Mouse (Mus musculus): ENCODE measurements around the gene Preb. TPM values are rescaled to one million over a fixed set of nuclear protein-coding genes. Genes with fewer than 3 reads are reported as not detected.

The Preb gene
- polyA plus RNA-seq (2014; fragmentation: Nextera tagmentation; extraction: Ambion mirVana): 82.6 and 94.7 TPM in 2 replicates

- peak; percentile 96 for ATAC-seq (ENCODE audit: low FRiP score, low TSS enrichment)
- Histone ChIP-seq H3K9me3 (ENCODE audit: control insufficient read depth, low read length) (no peaks in the 10 kb centered on the region), H3K9ac (replicated peaks; ENCODE audit: low read length) (peak within 1 kb of the TSS; percentile 84), H3K4me3 (replicated peaks; ENCODE audit: low read depth, low read length) (peak within 1 kb of the TSS; percentile 87), H3K27me3 (ENCODE audit: control insufficient read depth, insufficient read depth, low read length) (no peaks in the 10 kb centered on the region), H3K27ac (replicated peaks; ENCODE audit: low read depth, low read length) (peak within 1 kb of the TSS; percentile 82), H3K36me3 (ENCODE audit: control insufficient read depth, insufficient read depth, low read length) (peaks cover 27% of the 10 kb centered on the region), H3K4me1 (ENCODE audit: control insufficient read depth, insufficient read depth, low read length) (peaks cover 21% of the 10 kb centered on the region), H3K4me2 (ENCODE audit: low read length) (peak within 1 kb of the TSS; percentile 90)
- WGBS: under 1% methylated on average over 56 of the region's 56 CpGs
- DNase-seq: peak; percentile 100
These were observed at the start of gene Preb for GRCm38 (mm10) chr5:30959966-30960501. Gene Preb (minus strand): TSS chr5:30960361.

- no peaks in the 10 kb centered on the region for H3K9me3 ChIP-seq (ENCODE audit: control insufficient read depth, low read length)
- peak; percentile 95 for DNase-seq
- H3K27me3 ChIP-seq (ENCODE audit: control insufficient read depth, insufficient read depth, low read length): no peaks in the 10 kb centered on the region
- 8% methylated on average over 5 of the region's 5 CpGs for WGBS
- H3K4me3 ChIP-seq (replicated peaks; ENCODE audit: low read depth, low read length): no peak overlapping the region
- H3K9ac ChIP-seq (replicated peaks; ENCODE audit: low read length): no peak overlapping the region
- no peaks in the 10 kb centered on the region for H3K36me3 ChIP-seq (ENCODE audit: control insufficient read depth, insufficient read depth, low read length)
- no peak overlapping the region for H3K4me2 ChIP-seq (ENCODE audit: low read length)
- no peak overlapping the region for H3K27ac ChIP-seq (replicated peaks; ENCODE audit: low read depth, low read length)
- no peaks in the 10 kb centered on the region for H3K4me1 ChIP-seq (ENCODE audit: control insufficient read depth, insufficient read depth, low read length)
- ATAC-seq (ENCODE audit: low FRiP score, low TSS enrichment): no peak; the same call in 1 of the 2 replicates
These were observed 44.0 kb upstream of the Preb start for GRCm38 (mm10) chr5:31004184-31004583.

- Histone ChIP-seq H3K4me2 (ENCODE audit: low read length) (no peak overlapping the region), H3K27ac (replicated peaks; ENCODE audit: low read depth, low read length) (no peak overlapping the region), H3K36me3 (ENCODE audit: control insufficient read depth, insufficient read depth, low read length) (no peaks in the 10 kb centered on the region), H3K4me3 (replicated peaks; ENCODE audit: low read depth, low read length) (no peak overlapping the region), H3K9me3 (ENCODE audit: control insufficient read depth, low read length) (no peaks in the 10 kb centered on the region), H3K27me3 (ENCODE audit: control insufficient read depth, insufficient read depth, low read length) (no peaks in the 10 kb centered on the region), H3K4me1 (ENCODE audit: control insufficient read depth, insufficient read depth, low read length) (no peaks in the 10 kb centered on the region), H3K9ac (replicated peaks; ENCODE audit: low read length) (no peak overlapping the region)
- DNase-seq: no peak
- WGBS: 85% methylated on average over 4 of the region's 4 CpGs
- ATAC-seq (ENCODE audit: low FRiP score, low TSS enrichment): no peak
These were observed 41.4 kb upstream of the Preb start for GRCm38 (mm10) chr5:31001560-31001959.

- ATAC-seq (ENCODE audit: low FRiP score, low TSS enrichment) (no peak), DNase-seq (no peak)
- WGBS: 90% methylated on average over 2 of the region's 2 CpGs
- no peak overlapping the region for H3K27ac ChIP-seq (replicated peaks; ENCODE audit: low read depth, low read length)
- no peaks in the 10 kb centered on the region for H3K9me3 ChIP-seq (ENCODE audit: control insufficient read depth, low read length)
- no peaks in the 10 kb centered on the region for H3K27me3 ChIP-seq (ENCODE audit: control insufficient read depth, insufficient read depth, low read length)
- H3K4me1 ChIP-seq (ENCODE audit: control insufficient read depth, insufficient read depth, low read length): no peaks in the 10 kb centered on the region
- H3K4me3 ChIP-seq (replicated peaks; ENCODE audit: low read depth, low read length): no peak overlapping the region
- no peak overlapping the region for H3K4me2 ChIP-seq (ENCODE audit: low read length)
- no peaks in the 10 kb centered on the region for H3K36me3 ChIP-seq (ENCODE audit: control insufficient read depth, insufficient read depth, low read length)
- no peak overlapping the region for H3K9ac ChIP-seq (replicated peaks; ENCODE audit: low read length)
These were observed 40.8 kb upstream of the Preb start for GRCm38 (mm10) chr5:31000993-31001392.

- Histone ChIP-seq H3K9ac (replicated peaks; ENCODE audit: low read length) (no peak overlapping the region), H3K4me2 (ENCODE audit: low read length) (no peak overlapping the region), H3K4me3 (replicated peaks; ENCODE audit: low read depth, low read length) (no peak overlapping the region), H3K4me1 (ENCODE audit: control insufficient read depth, insufficient read depth, low read length) (no peaks in the 10 kb centered on the region), H3K27ac (replicated peaks; ENCODE audit: low read depth, low read length) (no peak overlapping the region), H3K36me3 (ENCODE audit: control insufficient read depth, insufficient read depth, low read length) (no peaks in the 10 kb centered on the region), H3K27me3 (ENCODE audit: control insufficient read depth, insufficient read depth, low read length) (no peaks in the 10 kb centered on the region), H3K9me3 (ENCODE audit: control insufficient read depth, low read length) (no peaks in the 10 kb centered on the region)
- no peak for ATAC-seq (ENCODE audit: low FRiP score, low TSS enrichment)
- WGBS: 83% methylated on average over 7 of the region's 7 CpGs
- no peak for DNase-seq
These were observed 40.0 kb upstream of the Preb start for GRCm38 (mm10) chr5:31000122-31000521.

- H3K9me3 ChIP-seq (ENCODE audit: control insufficient read depth, low read length): no peaks in the 10 kb centered on the region
- no peak overlapping the region for H3K27ac ChIP-seq (replicated peaks; ENCODE audit: low read depth, low read length)
- WGBS: 52% methylated on average over 5 of the region's 5 CpGs
- H3K36me3 ChIP-seq (ENCODE audit: control insufficient read depth, insufficient read depth, low read length): no peaks in the 10 kb centered on the region
- H3K4me2 ChIP-seq (ENCODE audit: low read length): no peak overlapping the region
- H3K4me3 ChIP-seq (replicated peaks; ENCODE audit: low read depth, low read length): no peak overlapping the region
- H3K9ac ChIP-seq (replicated peaks; ENCODE audit: low read length): no peak overlapping the region
- H3K27me3 ChIP-seq (ENCODE audit: control insufficient read depth, insufficient read depth, low read length): no peaks in the 10 kb centered on the region
- ATAC-seq (ENCODE audit: low FRiP score, low TSS enrichment) (no peak), DNase-seq (no peak)
- no peaks in the 10 kb centered on the region for H3K4me1 ChIP-seq (ENCODE audit: control insufficient read depth, insufficient read depth, low read length)
These were observed 39.2 kb upstream of the Preb start for GRCm38 (mm10) chr5:30999324-30999723.

- no peaks in the 10 kb centered on the region for H3K9me3 ChIP-seq (ENCODE audit: control insufficient read depth, low read length)
- no peak for ATAC-seq (ENCODE audit: low FRiP score, low TSS enrichment)
- no peak overlapping the region for H3K9ac ChIP-seq (replicated peaks; ENCODE audit: low read length)
- DNase-seq: peak; percentile 48
- H3K4me2 ChIP-seq (ENCODE audit: low read length): no peak overlapping the region
- no peaks in the 10 kb centered on the region for H3K27me3 ChIP-seq (ENCODE audit: control insufficient read depth, insufficient read depth, low read length)
- no peak overlapping the region for H3K4me3 ChIP-seq (replicated peaks; ENCODE audit: low read depth, low read length)
- WGBS: 20% methylated on average over 5 of the region's 5 CpGs
- no peak overlapping the region for H3K27ac ChIP-seq (replicated peaks; ENCODE audit: low read depth, low read length)
- H3K4me1 ChIP-seq (ENCODE audit: control insufficient read depth, insufficient read depth, low read length): no peaks in the 10 kb centered on the region
- H3K36me3 ChIP-seq (ENCODE audit: control insufficient read depth, insufficient read depth, low read length): no peaks in the 10 kb centered on the region
These were observed 38.1 kb upstream of the Preb start for GRCm38 (mm10) chr5:30998306-30998705.

- Histone ChIP-seq H3K9me3 (ENCODE audit: control insufficient read depth, low read length) (no peaks in the 10 kb centered on the region), H3K4me1 (ENCODE audit: control insufficient read depth, insufficient read depth, low read length) (no peaks in the 10 kb centered on the region), H3K4me3 (replicated peaks; ENCODE audit: low read depth, low read length) (no peak overlapping the region), H3K4me2 (ENCODE audit: low read length) (no peak overlapping the region), H3K27ac (replicated peaks; ENCODE audit: low read depth, low read length) (no peak overlapping the region), H3K9ac (replicated peaks; ENCODE audit: low read length) (no peak overlapping the region), H3K27me3 (ENCODE audit: control insufficient read depth, insufficient read depth, low read length) (no peaks in the 10 kb centered on the region), H3K36me3 (ENCODE audit: control insufficient read depth, insufficient read depth, low read length) (no peaks in the 10 kb centered on the region)
- no peak for DNase-seq
- no peak for ATAC-seq (ENCODE audit: low FRiP score, low TSS enrichment)
- WGBS: 76% methylated on average over 11 of the region's 11 CpGs
These were observed 34.9 kb upstream of the Preb start for GRCm38 (mm10) chr5:30994910-30995635.

GRCm38 (mm10) chr5:30994074-30994473 lies 33.9 kb upstream of the Preb start:
- H3K9me3 ChIP-seq (ENCODE audit: control insufficient read depth, low read length): no peaks in the 10 kb centered on the region
- no peak overlapping the region for H3K4me3 ChIP-seq (replicated peaks; ENCODE audit: low read depth, low read length)
- no peaks in the 10 kb centered on the region for H3K4me1 ChIP-seq (ENCODE audit: control insufficient read depth, insufficient read depth, low read length)
- H3K27me3 ChIP-seq (ENCODE audit: control insufficient read depth, insufficient read depth, low read length): no peaks in the 10 kb centered on the region
- H3K4me2 ChIP-seq (ENCODE audit: low read length): no peak overlapping the region
- H3K9ac ChIP-seq (replicated peaks; ENCODE audit: low read length): no peak overlapping the region
- ATAC-seq (ENCODE audit: low FRiP score, low TSS enrichment) (no peak), DNase-seq (no peak)
- 70% methylated on average over 3 of the region's 3 CpGs for WGBS
- H3K36me3 ChIP-seq (ENCODE audit: control insufficient read depth, insufficient read depth, low read length): no peaks in the 10 kb centered on the region
- no peak overlapping the region for H3K27ac ChIP-seq (replicated peaks; ENCODE audit: low read depth, low read length)
